Mouse (Mus musculus): ENCODE data around the gene Stxbp1.

The Stxbp1 gene

DNA sequence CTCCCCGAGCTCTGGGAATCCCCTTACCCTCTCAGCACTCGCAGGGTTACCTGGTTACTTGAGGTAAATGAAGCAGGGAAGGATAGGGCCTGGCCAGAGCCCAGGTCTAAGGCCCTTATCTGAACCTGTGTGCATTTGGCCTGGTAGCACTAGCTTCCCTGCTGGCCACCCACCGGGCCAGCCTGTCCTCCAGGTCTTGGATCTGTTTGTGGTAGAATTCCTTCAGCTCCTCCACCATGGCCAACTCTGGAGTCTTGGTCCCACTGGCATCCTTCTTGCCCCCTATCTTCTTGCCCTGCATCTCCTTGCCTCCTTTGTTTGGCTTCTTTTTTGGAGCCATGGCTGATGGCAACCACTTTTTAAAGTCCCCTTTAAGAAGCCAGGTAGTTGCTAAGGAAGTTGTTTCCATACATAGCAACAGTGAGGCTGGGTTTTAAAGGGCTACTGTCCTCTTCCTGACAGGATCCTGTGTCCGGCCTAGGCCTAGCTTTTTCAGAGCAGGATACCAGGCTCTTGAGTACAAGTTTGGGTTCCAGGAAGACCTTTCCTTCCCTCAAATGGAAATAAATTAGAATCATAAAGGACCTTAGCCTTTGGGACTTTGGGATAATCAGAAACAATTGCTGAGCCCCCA, 62.9 kb downstream of the Stxbp1 start, which contains the start of gene Cfap157:
Cfap157 (minus strand) TSS at position 381 of the 634 bp plus-strand sequence.
- DNase-seq = no peak

DNA sequence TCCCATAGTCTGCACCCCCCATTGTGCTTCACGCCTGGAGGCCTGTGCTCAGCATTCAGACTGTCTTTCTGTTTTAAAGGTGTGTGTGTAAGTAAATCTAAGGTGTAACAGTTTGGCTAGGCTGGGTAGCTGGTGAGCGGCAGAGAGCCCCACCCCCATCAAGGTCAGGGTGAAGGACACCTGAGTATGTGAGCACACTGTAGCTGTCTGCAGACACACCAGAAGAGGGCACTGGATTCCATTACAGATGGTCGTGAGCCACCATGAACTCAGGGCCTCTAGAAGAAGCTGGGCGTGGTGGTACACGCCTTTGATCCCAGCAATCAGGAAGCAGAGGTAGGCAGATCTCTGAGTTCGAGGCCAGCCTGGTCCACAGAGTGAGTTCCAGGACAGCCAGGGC, 65.3 kb downstream of the Stxbp1 start:
- DNase-seq = no peak

DNA sequence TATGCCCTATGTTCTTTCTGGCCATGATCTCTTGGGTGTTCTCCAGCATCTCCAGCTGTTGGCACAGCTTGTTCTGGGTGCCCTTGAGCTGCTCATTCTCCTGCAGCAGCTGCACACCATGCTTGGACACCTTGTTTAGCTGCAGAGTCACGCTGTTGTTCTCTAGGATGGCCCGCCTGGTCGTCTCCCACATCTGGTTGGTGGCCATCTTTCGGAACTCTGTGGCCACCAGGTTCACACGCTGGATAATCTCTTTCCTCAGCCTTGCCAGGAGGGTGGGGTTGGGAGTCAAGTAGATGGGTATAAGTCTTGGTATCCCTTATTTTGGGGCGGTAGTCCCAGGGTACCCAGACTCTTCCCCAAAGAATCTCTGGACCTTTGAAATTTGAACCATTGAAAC, 67.3 kb downstream of the Stxbp1 start:
- no peak for DNase-seq

DNA sequence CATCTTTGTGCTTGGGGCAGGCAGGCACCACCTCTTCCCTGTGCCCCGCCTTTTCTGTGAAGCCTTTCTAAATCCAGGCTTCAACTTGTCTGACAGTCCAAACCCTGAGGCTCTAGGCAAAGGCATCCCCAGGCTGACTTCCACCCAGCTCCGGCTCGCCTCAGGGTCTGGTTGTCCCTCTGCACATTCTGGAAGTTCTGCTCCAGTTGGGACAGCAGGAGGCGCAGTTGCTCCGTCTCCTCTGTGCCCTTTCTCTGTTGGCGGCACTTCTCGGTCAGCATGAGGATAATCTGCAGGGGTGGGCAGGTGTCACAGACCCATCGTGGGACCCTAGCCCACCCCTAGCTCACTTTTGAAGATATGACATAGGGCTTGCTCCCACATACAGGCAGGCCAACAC, 67.9 kb downstream of the Stxbp1 start:
- DNase-seq = no peak

DNA sequence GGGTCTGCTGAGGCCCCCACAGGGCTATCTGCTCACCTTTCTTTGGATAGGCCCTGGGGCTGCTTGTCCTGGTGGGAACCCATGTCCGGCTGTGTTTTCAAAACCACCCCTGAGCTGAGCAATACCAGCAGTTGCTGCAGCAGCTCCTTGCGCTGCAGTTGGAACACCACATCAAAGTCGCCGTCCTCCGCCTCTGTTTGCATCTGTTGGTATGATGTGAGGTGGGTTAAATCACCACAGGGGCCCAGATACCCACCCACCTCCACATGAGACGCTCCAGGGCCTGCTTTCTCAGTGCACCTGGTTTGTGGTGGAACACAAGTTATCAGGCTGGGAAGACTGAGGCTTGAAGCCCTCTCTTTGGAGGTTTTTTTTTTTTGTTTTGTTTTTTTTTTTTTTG, 69.0 kb downstream of the Stxbp1 start:
- DNase-seq = no peak

DNA sequence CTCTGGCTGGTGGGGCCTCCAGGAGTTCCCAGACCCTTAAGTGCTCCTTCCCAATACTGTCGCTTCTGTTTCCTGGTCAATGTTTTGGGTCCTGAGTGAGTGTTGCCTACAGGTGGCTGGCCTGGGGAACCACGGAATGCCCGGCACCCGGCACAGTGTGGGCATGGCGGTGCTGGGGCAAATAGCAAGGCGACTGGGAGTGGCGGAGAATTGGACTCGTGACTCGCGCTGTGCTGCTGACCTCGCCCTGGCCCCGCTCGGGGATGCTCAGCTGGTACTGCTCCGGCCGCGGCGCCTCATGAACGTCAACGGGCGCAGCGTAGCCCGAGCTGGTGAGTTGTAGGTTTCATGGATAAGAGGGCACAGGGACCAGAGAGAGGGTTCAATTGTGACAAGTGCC, 70.9 kb downstream of the Stxbp1 start:
- DNase-seq = no peak

DNA sequence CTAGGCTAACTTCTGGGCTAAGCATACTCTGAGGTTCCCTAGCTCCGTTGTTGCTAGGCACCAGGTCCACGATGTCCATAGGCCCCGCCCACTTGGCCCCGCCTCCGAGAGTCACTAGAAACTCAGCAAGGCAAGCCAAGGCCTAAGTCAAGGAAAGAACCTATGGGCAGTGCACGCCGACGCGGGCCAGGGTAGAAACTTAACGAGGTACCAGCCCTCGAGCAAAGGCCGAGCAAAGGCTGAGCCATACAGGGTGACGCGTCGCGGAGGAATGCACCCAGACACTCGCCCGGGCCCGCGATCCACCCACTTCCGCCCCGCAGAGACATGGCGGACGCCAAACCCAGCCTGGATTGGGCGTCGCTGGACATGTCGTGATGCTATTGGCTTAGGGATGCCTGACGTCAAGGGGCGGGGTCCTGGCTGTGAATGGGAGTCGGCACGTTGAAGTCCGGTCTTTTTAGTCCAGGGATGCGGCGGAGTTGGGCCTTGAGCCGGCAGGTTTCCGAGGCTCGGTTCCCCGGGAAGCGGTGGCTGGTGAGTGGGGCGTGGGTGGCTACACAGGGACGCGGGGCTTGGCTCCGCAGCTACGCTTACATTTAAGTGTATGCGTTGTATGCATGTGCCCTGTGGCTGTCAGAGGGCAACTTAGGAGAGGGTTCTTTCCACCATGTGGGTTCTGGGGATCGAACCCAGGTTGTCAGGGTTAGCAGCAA, 71.5 kb downstream of the Stxbp1 start, which contains the start of the genes Ttc16 and Ptrh1:
Ttc16 (minus strand) TSS at position 275 of the 716 bp plus-strand sequence.
Ptrh1 (plus strand) TSS at position 428 of the 716 bp plus-strand sequence.
- peak; percentile 97 for DNase-seq

DNA sequence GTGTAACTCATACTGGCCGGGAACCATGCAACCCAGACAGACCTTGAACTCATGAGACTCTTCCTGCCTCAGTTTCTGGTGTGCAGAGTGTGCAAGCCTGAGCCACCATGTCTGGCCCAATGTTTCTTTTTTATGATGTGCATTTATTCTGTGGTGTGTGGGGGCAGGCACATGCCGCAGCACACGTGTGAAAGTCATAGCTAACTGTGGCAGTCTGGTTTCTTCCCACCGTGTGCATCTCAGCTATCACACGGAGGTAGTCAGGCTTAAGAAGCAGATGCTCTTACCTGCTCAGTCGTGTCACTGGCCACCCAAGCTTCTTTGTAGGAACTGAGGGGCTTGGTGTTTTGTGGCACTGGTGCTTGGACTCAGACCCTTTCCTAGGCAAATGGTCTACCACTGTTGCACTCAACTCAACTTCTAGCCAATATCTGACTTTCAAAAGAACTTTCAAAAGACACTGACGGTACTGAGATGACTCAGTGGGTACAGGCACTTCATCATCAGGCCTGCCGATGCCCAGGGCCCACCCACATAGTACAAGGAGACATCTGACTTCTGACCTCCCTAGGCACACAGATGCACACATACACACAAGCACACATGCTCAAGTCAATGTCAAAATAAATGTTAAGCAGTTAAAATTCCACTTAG, 74.3 kb downstream of the Stxbp1 start:
- no peak for DNase-seq

DNA sequence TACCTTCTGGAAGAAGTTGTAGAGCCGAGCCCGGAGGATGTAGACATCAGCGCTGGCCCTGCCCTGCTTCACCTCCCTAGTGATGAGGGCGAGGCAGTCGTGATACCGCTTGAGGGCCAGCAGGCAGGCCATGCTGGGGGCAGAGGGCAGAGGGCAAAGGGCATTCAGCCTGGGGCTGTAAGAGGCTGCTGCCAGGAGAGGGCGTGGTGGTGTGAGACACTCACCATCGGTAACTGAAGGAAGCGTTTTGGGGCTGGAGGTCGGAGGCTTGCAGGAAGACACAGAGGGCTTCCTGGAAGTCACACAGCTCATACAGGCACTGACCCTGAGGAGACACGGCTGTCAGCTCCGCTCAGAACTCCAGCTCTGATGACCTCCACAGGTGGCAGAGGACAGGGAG, 75.2 kb downstream of the Stxbp1 start:
- no peak for DNase-seq

DNA sequence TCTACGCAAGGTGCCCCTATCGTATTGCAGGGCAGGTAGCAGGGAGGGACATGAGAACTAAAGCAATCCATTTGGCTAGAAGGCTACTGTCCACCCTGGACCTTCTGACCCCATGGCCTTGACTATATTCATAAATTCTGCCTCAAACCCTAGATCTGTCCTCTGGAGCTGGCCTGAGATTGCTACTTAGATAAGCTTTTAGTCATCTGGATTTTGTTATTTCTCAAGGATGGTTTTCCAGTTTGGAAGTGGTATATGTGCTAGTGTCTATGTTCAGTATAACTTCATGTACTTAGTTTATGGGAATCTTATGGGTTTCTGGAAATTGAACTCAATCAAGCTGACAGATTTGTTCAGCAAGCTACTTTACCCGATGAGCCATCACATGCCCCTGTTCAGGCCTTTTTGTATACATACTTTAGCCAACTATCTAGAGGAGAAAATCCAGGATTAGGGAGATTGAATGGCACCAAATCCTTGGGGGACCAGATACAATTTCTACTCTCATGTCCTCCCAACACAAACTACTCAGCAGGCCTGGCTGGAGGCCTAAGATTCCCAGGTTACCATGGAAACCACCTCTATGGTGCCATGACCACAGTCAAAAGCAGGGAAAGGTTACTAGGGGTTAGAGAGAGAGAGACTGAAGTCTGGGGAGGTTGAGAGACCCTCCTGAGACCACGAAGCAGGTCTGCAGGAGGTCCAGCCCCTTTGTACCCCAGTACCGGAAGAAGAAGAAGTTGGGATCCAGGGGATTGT, 77.5 kb downstream of the Stxbp1 start:
- no peak for DNase-seq

DNA sequence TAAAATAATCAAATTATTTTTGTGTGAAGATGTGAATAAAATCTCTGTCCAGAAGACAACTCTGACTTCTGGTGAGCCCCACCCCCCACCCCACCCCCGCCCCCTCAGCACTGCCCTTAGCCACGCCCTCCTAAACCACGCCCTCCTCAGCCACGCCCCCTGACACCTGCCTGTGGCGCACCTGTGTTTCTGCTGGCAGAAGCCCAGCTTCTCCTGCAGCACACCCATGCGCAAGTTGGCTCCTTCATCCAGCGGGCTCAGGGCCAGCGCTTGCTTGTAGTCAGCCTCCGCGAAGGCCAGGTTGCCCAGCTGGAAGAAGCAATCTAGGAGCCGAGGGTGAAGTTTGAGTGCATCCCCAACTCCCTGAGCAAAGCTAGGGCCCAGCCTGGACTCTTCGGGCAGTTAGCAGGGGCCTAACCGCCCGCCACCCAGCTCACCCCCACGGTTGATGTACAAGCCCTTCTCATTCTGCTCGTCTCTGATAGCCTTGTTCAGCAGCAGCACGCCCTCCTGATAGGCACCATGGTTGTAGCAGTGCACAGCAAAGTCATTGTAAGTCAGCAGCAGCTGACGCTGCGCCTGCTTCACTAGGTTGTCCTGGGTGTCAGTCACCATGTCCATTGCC, 78.3 kb downstream of the Stxbp1 start:
- no peak for DNase-seq

DNA sequence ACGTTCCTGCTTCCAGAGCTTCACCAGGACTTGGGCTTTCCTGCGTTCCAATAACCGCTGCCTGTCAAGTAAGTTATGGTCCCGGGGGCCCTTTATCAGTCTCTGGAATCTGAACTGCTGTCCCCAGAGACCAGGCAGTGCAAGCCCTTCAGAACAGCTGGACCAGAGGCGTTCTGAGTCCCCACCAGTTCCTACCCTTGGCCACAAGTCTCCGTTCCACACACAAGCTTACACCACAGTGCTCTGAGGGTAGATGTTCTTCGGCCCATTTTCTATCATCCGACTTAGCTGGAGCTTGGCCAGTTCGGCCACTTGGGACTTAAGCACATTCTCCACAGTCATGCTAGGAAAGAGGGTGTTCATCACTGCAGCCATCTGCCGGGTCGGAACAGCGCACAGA, 79.8 kb downstream of the Stxbp1 start:
- no peak for DNase-seq

DNA sequence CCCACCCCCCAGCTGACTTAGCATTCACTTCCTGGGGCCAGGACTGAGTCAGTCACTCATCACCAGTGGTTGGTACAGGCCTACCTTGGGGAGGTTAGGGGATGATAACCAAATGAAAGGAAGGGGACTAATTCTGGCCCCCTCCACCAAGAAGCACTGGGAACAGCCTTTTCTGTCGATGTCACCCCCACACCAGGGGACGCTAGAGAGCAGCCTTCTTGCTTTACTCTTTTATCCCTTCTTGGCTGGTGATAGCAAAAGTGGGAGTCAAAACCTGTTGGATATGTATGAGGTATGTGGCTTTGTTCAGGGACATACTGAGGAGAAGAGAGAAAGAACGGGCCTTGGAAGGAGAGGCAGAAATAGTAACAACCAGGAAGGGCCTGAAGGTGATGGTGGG, 83.7 kb downstream of the Stxbp1 start:
- DNase-seq = no peak

DNA sequence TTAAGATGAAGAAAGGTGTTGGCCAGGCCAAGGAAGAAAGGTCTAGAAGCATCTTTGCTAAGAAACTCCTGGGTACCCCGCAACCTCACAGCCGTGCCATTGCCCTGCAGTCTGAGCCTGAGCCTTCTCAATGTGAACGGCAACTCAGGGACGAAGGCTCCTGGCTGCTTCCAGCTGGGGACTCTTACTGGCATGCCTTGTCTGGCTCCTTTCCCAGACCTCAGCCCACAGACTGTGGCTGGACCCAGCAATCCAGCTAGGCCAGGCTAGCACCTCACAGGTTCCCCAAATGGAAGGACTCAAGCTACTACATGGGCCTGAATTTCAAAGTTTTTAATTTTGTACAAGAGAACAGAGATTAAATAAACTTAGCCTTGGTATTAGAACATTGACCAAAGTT, 85.2 kb downstream of the Stxbp1 start:
- no peak for DNase-seq

DNA sequence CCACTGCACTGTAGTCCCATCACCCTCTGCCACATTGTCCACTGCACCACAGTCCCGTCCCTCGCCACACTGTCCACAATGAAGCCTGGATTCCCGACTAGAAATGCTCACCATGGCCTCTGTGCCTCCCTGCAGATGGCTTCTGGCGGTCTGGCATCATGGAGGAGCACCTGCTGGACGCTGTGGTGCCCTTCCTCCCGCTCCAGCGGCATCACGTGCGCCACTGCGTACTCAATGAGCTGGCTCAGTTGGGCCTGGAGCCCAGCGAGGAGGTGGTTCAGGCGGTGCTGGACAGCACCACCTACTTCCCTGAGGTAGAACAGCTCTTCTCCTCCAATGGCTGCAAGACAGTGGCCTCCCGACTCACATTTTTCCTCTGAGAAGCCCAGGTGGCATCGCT, 85.7 kb downstream of the Stxbp1 start:
- no peak for DNase-seq

DNA sequence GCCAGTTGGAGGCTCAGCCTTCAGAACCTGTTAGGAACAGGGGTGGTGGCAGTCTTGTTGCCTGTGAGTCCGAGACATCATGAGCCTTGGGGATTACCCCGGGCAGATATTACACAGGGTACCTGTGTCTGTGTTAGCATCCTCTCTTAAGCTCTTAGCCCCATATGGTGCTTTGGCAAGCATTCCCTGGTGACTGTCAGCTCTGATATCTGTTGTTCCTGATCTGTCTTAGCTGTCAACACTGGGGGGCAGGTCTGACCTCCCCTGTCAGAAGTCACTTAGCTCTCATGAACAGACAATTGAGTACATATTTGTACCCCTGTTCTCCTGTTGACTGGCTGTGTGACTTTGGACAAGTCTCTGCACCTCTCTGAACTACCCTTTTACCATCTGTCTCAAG, 88.0 kb downstream of the Stxbp1 start:
- no peak for DNase-seq

DNA sequence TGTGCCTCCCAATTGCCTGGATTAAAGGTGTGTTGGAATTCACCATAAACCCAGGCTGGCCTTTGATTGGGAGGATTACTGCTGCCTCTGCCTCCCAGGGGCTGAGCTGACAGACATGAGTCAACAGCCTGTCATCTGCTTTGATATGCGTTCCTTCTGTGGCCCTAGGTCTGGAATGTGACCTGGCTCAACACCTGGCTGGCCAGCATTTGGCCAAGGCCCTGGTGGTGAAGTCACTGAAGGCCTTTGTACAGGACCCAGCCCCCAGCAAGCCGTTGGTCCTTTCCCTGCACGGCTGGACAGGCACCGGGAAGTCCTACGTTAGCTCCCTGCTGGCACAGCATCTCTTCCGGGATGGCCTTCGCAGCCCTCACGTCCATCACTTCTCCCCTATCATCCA, 88.5 kb downstream of the Stxbp1 start:
- DNase-seq = no peak

DNA sequence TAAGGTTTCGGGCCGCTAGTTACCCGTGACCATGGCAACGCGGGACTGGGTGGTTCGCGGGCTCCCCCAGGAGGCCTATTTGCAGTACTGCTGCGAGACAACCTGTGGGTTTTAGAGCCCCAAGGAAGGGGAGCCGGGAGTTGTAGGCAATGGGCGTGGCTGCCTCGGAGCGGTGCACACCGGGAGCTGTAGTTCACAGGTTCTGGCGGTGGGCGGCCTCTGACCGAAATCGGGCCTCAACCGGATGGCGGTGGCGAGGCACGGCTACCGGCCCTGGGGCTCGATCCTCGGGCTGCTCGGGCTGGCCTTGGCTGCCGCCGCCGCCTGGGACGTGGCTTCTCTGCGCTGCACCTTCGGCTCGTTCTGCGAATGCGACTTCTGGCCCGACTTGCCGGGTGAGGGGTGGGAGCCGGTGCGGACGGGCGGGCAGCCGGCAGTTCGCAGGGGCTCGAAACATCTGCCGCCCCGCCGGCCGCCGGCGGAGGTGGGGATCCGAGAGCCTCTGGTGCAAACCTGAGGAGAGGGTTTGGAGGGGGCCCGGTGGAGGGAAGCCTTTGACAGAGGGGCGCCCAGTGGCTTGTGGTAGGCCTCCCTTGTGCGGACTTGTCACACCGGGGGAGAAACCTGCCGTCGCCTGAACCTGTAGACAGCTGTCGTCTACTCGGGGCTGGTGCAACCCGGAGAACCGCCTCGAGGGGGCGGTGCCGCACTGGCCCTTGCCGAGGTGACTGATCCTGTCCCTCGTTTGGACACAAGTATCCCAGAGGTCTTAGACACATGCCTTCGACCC, 89.8 kb downstream of the Stxbp1 start, which contains the start of gene Tor2a:
Tor2a (plus strand) TSS at position 179 of the 790 bp plus-strand sequence.
- peak; percentile 97 for DNase-seq

DNA sequence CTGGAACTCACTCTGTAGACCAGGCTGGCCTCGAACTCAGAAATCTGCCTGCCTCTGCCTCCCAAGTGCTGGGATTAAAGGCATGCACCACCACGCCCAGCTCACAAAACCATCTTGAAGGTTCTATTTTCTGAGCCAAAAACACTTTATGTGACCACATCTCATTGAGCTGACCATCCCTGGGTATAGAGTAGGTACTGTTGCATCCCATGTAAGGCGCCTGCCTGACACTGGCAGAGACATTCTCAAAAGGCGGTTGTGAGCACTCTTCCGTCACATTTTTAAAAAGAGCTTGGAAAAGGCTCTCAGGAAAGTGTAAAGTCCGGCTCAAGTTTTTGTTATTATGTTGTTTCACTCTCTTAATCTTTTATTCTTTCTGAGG, 90.4 kb downstream of the Stxbp1 start:
- no peak for DNase-seq

DNA sequence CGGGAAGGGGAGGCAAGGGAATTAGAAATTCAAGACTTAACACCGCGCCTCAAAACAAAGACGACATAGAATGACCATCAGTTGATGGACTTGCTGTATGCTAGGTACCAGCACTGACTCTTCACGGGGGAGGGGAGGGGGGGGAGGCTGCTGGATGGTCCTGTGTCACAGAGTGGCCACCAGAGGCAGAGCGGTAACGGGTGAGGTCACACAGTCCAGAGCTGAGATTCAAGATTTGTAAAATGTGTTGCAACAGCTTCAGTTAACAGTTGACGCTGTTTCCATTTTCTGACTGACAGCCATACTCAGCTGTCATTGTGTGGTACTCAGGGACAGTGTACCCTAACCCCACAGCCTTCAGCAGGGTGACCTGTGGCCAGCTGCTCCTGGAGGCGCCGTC, 94.9 kb downstream of the Stxbp1 start:
- no peak for DNase-seq

DNA sequence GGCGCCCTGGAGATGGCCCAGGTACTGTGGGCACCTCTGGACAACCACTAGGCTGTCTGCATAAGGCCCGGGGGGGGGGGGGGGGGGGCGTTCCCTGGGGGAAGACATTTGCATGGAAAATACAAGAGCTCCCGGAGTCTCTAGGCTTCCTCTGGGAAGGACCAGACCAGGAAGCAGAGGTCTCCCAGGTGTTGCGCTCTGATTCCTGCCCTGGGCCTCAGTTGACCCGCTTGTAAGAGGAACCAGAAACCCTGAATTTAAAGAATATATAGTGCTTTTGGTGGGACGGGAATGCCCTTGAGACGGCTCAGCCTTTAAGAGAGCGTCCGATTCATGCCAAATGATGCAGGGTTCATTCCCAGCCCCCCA, 95.4 kb downstream of the Stxbp1 start:
- DNase-seq = no peak
